Mouse (Mus musculus): ENCODE data around the gene Gm6401. TPM values are rescaled to one million over a fixed set of nuclear protein-coding genes. Genes with fewer than 3 reads are reported as not detected.

Gene Gm6401
- not detected for polyA plus RNA-seq (2014; fragmentation: Illumina TruSeq; extraction: RNeasy Lipid Tissue Mini Kit (QIAGEN cat#74804))

DNA sequence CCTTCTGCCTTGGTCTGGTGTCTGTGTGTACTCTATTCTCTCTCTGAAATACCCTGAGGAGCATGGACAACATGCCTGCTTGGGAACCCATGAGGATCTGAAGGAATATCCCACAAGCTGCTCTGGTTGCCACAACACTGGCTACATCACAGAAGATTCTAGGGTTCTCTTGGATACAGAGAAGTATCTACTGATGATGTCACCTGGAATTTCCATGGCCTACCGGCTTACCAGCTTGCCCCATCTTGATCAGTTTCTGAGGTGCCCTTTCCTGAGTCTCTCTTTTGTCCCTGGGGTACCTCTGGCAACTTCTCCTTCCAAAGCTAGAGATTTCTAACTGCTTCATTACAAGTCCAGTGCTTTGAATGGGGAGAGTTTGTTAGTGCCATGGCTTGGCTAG lies at the start of gene Gm6401:
Gene Gm6401, minus strand, starts transcription at position 101 of the 400 bp plus-strand sequence.

DNA sequence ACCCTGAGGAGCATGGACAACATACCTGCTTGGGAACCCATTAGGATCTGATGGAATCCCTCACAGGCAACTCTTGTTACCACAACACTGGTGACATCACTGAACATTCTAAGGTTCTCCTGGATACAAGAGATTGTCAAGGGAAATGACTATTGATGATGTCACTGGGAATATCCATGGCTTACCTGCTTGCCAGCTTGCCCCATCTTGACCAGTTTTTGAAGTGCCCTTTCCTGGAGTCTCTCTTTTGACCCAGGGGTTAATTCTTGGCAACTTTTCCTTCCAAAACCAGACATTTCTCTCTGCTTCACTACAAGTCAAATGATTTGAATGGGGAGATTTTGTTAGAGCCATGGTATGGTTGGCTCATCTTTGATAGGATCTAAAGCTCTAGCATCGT lies 15.5 kb upstream of the Gm6401 start, which contains the start of gene Gm3543:
Gene Gm3543, minus strand, starts transcription at position 101 of the 400 bp plus-strand sequence.

DNA sequence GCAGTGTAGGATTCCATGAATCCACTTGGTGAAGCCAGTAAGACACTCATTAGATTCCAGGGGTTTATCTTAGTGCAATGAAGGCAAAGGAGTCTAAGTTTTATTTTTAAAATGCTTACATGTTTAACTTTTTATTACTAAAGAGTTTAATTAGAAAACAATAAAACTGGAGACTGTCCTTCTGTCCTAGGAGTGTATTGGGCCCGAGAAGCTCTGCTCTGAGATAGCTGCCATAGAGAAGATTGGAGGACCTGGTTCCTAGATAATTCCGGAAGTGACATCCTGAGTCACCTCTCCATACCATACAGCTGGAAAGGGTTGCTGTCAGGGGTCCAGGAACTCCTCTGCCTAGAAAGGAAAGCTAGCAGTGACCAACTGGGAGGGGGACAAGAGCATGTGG lies 24.0 kb downstream of the Gm6401 start, which contains the start of gene 1700024B05Rik:
Gene 1700024B05Rik, plus strand, starts transcription at position 301 of the 400 bp plus-strand sequence.

DNA sequence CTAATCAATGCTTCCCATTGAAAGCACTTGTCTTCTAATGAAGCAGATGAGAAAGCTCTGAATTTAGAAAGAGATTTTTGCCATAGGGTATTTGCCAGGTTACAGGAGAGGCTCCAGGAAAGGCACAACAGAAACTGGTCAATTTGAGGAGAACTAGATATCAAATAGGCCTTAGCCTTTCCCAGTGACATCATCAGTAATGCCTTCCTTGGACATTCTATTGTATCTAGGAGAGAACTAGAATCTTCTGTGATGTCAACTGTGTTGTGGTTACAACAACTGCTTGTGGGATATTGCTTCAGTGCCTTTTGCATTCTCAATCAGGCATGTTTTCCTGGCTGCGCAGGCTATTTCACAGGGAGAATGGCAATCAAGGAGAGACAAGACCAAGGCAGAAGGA lies 43.1 kb downstream of the Gm6401 start, which contains the start of gene 1700049E17Rik1:
Gene 1700049E17Rik1, plus strand, starts transcription at position 301 of the 400 bp plus-strand sequence.

Other genes with a start within 250 kb of the Gm6401 start
- not detected for gene Gm7929, start 217.3 kb downstream of the Gm6401 start, polyA plus RNA-seq (2014; fragmentation: Illumina TruSeq; extraction: RNeasy Lipid Tissue Mini Kit (QIAGEN cat#74804))
- gene Gm47189, start 195.5 kb downstream of the Gm6401 start, polyA plus RNA-seq (2014; fragmentation: Illumina TruSeq; extraction: RNeasy Lipid Tissue Mini Kit (QIAGEN cat#74804)): not detected
- gene Gm7980, start 60.6 kb downstream of the Gm6401 start, polyA plus RNA-seq (2014; fragmentation: Illumina TruSeq; extraction: RNeasy Lipid Tissue Mini Kit (QIAGEN cat#74804)): not detected
- gene 1700049E17Rik1, start 43.0 kb downstream of the Gm6401 start, polyA plus RNA-seq (2014; fragmentation: Illumina TruSeq; extraction: RNeasy Lipid Tissue Mini Kit (QIAGEN cat#74804)): not detected
- gene 1700024B05Rik, start 23.9 kb downstream of the Gm6401 start, polyA plus RNA-seq (2014; fragmentation: Illumina TruSeq; extraction: RNeasy Lipid Tissue Mini Kit (QIAGEN cat#74804)): 0.31 TPM
- not detected for gene Gm3543, start 15.4 kb upstream of the Gm6401 start, polyA plus RNA-seq (2014; fragmentation: Illumina TruSeq; extraction: RNeasy Lipid Tissue Mini Kit (QIAGEN cat#74804))
- gene Gm7951, start 149.4 kb upstream of the Gm6401 start, polyA plus RNA-seq (2014; fragmentation: Illumina TruSeq; extraction: RNeasy Lipid Tissue Mini Kit (QIAGEN cat#74804)): not detected
- gene Gm17027, start 194.7 kb upstream of the Gm6401 start, polyA plus RNA-seq (2014; fragmentation: Illumina TruSeq; extraction: RNeasy Lipid Tissue Mini Kit (QIAGEN cat#74804)): not detected
- not detected for gene Gm3573, start 222.9 kb upstream of the Gm6401 start, polyA plus RNA-seq (2014; fragmentation: Illumina TruSeq; extraction: RNeasy Lipid Tissue Mini Kit (QIAGEN cat#74804))

Data from ovary, adult 10 weeks (tissue).